Mouse (Mus musculus) layer of hippocampus, postnatal 10 days (tissue): ENCODE measurements at regions not wholly inside any gene's neighbourhood (a gene's known extent, or its start where the extent isn't known, plus 50 kb on each side); places are given as distances from the start of the nearest gene placed in this dataset.

Experiments
- DNase-seq, 2 experiments: peaks; one replicate each; pipeline ENCODE4 v3.0.0; 2021; ENCODE audit warnings: low spot score in 2 of 2

DNA sequence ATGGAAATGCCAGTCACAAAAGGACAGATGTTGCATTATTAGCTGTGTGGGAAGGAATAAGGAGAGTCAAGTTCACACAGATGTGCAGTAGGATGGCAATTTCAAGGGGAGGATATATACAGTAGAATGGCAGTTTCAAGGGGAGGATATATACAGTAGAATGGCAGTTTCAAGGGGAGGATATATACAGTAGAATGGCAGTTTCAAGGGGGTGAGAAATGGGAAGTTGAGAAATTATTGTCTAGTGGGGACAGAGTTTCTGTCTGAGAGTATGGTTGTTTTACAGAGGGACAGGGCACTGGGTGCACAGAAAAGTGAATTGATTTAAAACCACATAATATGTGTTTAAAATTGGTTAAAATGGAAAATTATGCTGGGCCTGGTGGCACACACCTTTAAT is 54.8 kb upstream of the Scel start:
- DNase-seq = no peak

GRCm38 (mm10) chr14:103456106-103456505 is 57.0 kb upstream of the Scel start:
- DNase-seq = no peak

GRCm38 (mm10) chr14:103450756-103451155 is 62.4 kb upstream of the Scel start:
- DNase-seq = no peak

DNA sequence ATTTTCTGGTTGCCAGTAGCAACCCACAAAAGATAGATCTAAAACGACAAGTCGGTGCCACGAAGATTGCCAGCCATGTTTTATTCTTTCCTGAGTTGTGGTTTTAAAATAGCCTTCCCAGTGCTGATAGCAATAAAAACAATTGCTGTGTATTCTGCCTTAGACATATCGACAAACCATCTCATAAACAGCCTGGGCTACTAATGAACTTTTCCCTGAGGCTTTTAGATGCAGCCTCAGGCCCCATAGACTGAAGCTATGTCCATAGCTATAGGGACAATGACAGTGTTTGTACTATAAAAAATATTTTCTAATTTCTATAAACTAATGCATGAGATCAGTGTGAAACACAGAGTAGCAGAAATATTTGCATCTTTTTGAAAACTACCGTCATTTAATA is 63.7 kb upstream of the Scel start:
- no peak for DNase-seq

- DNase-seq = no peak
Observed at GRCm38 (mm10) chr14:103449033-103449432, 64.1 kb upstream of the Scel start.

DNA sequence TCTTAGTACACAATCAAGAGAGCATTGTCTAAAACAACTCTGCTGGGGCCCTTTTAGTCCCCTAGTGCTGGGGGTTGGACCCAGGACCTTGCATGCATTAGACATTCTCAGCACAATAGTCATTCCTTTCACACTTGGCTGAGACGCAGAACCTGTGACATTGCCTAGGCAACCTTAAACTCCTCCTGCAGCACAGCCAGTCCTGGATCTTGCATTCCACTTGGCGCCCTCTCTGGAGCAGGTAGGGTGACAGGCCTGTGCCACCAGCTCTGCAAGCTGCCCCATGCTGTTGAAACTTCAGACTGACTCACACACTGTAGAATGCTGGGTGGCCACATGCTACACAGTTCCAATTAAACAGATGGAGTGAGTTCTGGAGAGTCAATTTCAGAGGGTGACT is 66.5 kb upstream of the Scel start:
- DNase-seq = peak in 1 of 2 experiments; percentile 25

DNA sequence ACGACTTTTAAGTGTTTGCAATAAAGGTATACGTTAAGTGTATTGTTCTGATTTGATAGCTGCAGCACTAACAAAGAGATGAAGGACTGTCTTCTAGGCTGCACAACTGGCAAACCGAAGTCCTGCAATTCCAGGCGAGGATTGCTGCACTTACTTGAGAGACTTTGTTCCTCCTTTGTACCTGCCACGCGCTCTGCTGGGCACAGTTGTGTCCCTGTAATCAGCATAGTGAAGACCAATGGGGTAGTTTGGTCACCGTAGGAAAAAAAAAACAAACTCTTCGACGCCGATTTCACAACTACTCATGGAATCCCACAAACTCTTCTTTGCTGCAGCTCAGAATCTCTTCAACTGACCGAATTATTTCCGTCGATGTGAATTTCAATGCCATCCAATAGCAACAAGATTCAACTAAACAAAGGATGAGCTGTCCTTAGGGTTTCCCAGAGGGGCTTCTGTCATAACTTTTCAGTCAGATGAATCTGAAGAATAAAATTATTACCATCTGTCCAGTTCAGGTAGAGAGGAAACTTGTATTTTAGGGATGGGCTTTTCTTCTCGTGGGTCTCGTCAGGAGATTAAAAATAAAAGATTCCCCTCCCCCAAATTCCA is 71.6 kb upstream of the Scel start:
- DNase-seq = no peak

DNA sequence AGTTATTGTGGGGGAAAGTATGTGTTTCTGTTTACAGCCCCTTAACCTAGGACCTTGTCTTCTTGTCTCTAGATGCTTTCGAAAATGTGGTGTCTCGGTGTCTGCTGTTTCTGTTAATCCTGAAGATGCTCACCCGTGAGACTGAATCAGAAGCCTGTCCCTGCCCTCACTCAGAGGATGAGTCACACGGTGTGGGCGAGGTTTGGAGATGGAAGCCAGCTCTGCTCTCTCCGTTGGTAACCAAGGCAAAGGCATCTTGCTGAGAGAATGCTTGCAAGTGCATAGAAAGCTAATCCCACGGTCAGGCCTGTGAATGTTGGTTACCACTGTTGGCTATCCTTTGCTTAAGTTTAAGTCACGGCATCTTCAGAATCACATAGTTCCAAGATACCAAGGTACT is 72.9 kb upstream of the Scel start:
- no peak for DNase-seq

DNA sequence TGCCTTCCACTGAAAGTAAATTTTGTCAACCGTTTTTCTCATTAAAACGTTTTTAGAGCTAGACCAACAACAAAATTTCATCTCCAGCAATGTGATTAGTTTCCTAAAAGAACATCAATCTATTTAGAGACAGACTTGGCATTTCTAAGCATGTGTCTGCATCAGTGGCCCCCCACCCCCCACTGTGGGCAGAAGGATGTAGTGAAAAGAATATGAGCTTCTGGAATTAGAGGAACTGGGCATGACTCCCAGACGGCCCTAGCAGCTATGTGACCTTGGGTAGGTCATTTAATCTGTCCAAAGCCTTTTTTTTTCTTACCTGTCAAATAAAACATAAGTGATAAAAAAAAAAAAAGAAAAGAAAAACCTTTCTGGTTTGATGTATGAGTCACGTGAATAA is 78.9 kb upstream of the Scel start:
- DNase-seq = no peak

- no peak for DNase-seq
Observed at GRCm38 (mm10) chr14:103433106-103433505, 80.0 kb upstream of the Scel start.

GRCm38 (mm10) chr14:103427873-103428272 is 81.3 kb upstream of the Mycbp2 start:
- DNase-seq = no peak

- DNase-seq = peak in 1 of 2 experiments; percentile 12
Observed at GRCm38 (mm10) chr14:103421305-103421822, 74.8 kb upstream of the Mycbp2 start.

DNA sequence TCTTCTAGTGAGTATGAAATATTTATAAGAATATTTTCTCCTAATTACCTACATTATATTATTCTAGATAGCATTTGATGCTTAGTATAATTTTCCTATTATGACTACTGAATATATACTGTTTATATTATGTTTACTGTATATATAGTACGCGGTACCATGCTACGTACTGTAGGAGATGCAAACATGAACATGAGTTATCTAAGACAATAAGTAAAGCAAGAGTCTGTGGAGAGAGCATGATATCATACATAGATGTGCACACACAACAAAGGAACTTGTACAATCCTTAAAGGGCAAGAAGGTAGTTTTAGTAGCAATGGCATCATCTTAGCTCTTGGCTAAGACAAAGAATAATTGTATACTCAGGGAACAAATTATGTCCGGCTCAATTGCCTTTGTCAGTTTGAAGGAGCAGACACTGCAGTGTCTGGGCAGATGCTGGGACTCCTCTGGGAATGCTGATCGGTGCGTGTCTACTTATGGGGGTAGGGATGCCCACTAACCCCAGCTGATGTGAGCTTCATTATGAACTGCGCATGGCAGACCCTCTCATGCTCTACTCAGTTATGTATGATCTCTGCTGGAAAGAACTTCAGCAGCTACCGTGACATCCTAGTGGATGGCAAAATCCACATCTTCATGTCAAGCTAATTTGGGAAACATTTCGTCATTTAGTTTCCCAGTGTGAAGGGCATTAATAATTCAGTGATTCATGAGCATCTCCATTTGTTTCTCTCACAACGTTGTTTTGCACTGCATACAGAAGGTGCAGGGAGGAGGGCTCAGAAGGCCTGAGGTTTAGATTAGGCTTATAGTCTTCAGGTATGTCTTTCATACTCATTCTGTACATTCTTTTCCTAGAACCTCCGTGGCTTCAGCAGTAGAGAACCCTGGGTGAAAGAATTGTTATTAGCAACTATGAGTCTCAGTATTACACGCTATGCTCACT is 70.8 kb upstream of the Mycbp2 start:
- DNase-seq = no peak

GRCm38 (mm10) chr14:103404611-103405010 is 58.0 kb upstream of the Mycbp2 start:
- DNase-seq = no peak

- no peak for DNase-seq
Observed at GRCm38 (mm10) chr14:103403054-103403453, 56.4 kb upstream of the Mycbp2 start.

DNA sequence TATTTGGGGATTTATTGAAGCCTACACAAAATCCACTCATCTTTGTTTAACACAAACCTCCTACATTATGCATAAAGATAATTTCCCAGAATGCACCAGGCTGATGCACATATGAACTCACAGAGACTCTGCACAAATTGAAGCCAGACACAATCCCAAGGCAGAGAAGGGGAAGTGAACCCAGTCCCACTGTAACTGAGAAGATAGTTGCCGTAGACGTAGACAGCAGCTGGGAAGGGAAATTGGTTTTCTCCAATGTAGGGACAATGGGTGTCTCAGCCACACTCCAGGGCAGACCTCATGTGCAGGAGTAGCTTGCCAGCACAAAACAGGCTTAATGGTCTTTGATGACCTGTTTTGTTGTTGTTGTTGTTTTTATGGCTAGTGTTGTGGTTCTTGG is 55.4 kb upstream of the Mycbp2 start:
- no peak for DNase-seq

DNA sequence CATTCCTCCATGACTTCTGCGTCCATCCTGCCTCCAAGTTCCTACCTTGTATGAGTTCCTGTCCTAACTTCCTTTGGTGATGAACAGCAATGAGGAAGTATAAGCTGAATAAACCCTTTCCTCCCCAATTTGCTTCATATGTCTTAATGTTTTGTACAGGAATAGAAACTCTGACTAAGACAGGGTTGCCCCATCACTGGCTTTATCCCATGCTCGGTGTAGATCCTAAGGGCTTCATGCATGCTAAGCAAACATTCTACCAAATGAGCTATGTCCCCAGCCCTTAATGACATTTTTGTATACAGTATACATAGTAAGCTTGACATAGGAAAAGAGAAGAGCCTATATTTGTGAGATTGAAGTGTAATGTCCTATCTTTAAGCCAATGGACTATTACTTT is 54.7 kb upstream of the Mycbp2 start:
- no peak for DNase-seq

DNA sequence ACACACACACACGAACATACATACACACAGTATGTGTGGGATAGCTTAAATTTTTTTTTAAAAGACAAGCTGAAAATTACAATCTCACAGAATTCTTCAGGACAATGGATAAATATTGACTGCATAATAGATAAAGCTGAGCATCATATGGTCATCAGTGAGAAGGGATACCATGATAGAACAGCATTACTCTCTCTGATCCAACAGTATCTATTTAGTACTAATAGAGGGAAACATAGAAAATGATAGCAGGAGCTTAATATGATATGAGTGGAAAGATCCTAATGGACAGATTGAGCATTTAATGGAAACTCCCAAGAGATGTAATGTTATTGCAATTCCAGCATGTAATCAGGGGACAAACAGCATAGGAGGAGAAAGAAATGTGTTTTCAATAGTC is 51.8 kb upstream of the Mycbp2 start:
- no peak for DNase-seq
